Mouse (Mus musculus) stomach, embryonic 15.5 days (tissue): ENCODE data around the gene Olfr1193. TPM values are rescaled to one million over a fixed set of nuclear protein-coding genes. Genes with fewer than 3 reads are reported as not detected.
"Not testable (repeated sequence)": the region's sequence is repeated elsewhere in the genome, so short reads cannot be mapped to it uniquely, and the experiment has no call there.

Source experiments
- ATAC-seq: fragments of 200-750 bp; cut with Nextera tagmentation; 2 replicates; pipeline ENCODE4 v1.8.0; 2017; ENCODE audit warnings: low read depth, moderate number of reproducible peaks, moderate TSS enrichment; ENCODE audit not compliant: insufficient read depth, low FRiP score
- H3K27ac ChIP-seq: fragments of 300-500 bp; sonication (generic); 2 replicates; pipeline ENCODE4 v1.5.1; 2015; ENCODE audit warnings: mild to moderate bottlenecking, inconsistent platforms
- H3K27me3 ChIP-seq: fragments of 300-500 bp; sonication (generic); replicated peaks from 2 replicates; pipeline ENCODE4 v1.6.1; 2015; ENCODE audit warnings: inconsistent platforms
- H3K36me3 ChIP-seq: fragments of 300-500 bp; sonication (generic); 2 replicates; pipeline ENCODE4 v1.6.1; 2015; ENCODE audit warnings: inconsistent platforms
- H3K4me1 ChIP-seq: fragments of 300-500 bp; sonication (generic); 2 replicates; pipeline ENCODE4 v1.6.1; 2015; ENCODE audit warnings: inconsistent platforms
- H3K4me2 ChIP-seq: fragments of 300-500 bp; sonication (generic); 2 replicates; pipeline ENCODE4 v1.6.1; 2015; ENCODE audit warnings: mild to moderate bottlenecking, inconsistent platforms
- H3K4me3 ChIP-seq: fragments of 300-500 bp; sonication (generic); replicated peaks from 2 replicates; pipeline ENCODE4 v1.5.1; 2015; ENCODE audit warnings: inconsistent platforms
- H3K9ac ChIP-seq: fragments of 300-500 bp; sonication (generic); 2 replicates; pipeline ENCODE4 v1.6.1; 2015; ENCODE audit warnings: inconsistent platforms
- H3K9me3 ChIP-seq: fragments of 300-500 bp; sonication (generic); 2 replicates; pipeline ENCODE4 v1.6.1; 2016; ENCODE audit warnings: inconsistent platforms
- WGBS: fragments of 180-500 bp; shearing (Covaris S2); methylation state at CpG from one replicate; pipeline ENCODE4 v1.1.7; 2015; 5-methylcytosine and 5-hydroxymethylcytosine counted together
- polyA plus RNA-seq: library from polyadenylated mRNA; unstranded; fragments of >200 nt; fragmentation: Nextera tagmentation; extraction: Ambion mirVana; gene quantifications from 2 replicates; pipeline ENCODE4 v1.2.1, GENCODE M21; 2015

The Olfr1193 gene
- not detected in 2 replicates for polyA plus RNA-seq

GRCm38 (mm10) chr2:88675328-88675727 is at the start of gene Olfr1193:
Olfr1193 (plus strand) TSS chr2:88675628.
- not testable (repeated sequence) for H3K9ac ChIP-seq, ATAC-seq, H3K4me1 ChIP-seq, H3K27ac ChIP-seq, H3K27me3 ChIP-seq, H3K4me3 ChIP-seq, H3K36me3 ChIP-seq, H3K9me3 ChIP-seq, H3K4me2 ChIP-seq

GRCm38 (mm10) chr2:88640242-88640641 is 35.2 kb upstream of the Olfr1193 start, which contains the start of gene Olfr1191-ps1:
Olfr1191-ps1 (plus strand) TSS chr2:88640542.
- H3K27ac ChIP-seq, H3K36me3 ChIP-seq, H3K4me2 ChIP-seq, H3K9ac ChIP-seq, H3K27me3 ChIP-seq, H3K4me1 ChIP-seq, H3K9me3 ChIP-seq, H3K4me3 ChIP-seq, ATAC-seq: not testable (repeated sequence)
- WGBS, result 88% methylated on average over 1 of the region's 1 CpGs

- no peak for ATAC-seq
- no peaks in the 10 kb centered on the region for H3K9me3 ChIP-seq
- H3K4me1 ChIP-seq, result no peaks in the 10 kb centered on the region
- H3K27me3 ChIP-seq, result no peaks in the 10 kb centered on the region
- no peak within 1 kb of the TSS for H3K4me2 ChIP-seq
- H3K27ac ChIP-seq, result no peak within 1 kb of the TSS
- 27% methylated on average over 1 of the region's 1 CpGs for WGBS
- no peak within 1 kb of the TSS for H3K4me3 ChIP-seq
- H3K36me3 ChIP-seq, result no peaks in the 10 kb centered on the region
- no peak within 1 kb of the TSS for H3K9ac ChIP-seq
These were observed 27.2 kb upstream of the Olfr1193 start, which contains the start of gene Olfr1192-ps1 for GRCm38 (mm10) chr2:88648209-88648608. Olfr1192-ps1 (plus strand) TSS chr2:88648509.

GRCm38 (mm10) chr2:88689087-88689486 is 13.7 kb downstream of the Olfr1193 start, which contains the start of gene Olfr1195:
Olfr1195 (minus strand) TSS chr2:88689187.
- no peaks in the 10 kb centered on the region for H3K27me3 ChIP-seq
- H3K4me3 ChIP-seq, result no peak within 1 kb of the TSS
- no peaks in the 10 kb centered on the region for H3K36me3 ChIP-seq
- no peaks in the 10 kb centered on the region for H3K9me3 ChIP-seq
- ATAC-seq, result no peak
- no peak within 1 kb of the TSS for H3K27ac ChIP-seq
- no peaks in the 10 kb centered on the region for H3K4me1 ChIP-seq
- H3K4me2 ChIP-seq, result no peak within 1 kb of the TSS
- H3K9ac ChIP-seq, result no peak within 1 kb of the TSS

GRCm38 (mm10) chr2:88704497-88704896 is 29.1 kb downstream of the Olfr1193 start, which contains the start of gene Olfr1196:
Olfr1196 (minus strand) TSS chr2:88704597.
- WGBS, result 83% methylated on average over 2 of the region's 2 CpGs
- Histone ChIP-seq H3K36me3 (no peaks in the 10 kb centered on the region), H3K4me3 (no peak within 1 kb of the TSS), H3K4me2 (no peak within 1 kb of the TSS), H3K4me1 (no peaks in the 10 kb centered on the region), H3K9ac (no peak within 1 kb of the TSS), H3K9me3 (no peaks in the 10 kb centered on the region), H3K27ac (no peak within 1 kb of the TSS), H3K27me3 (no peaks in the 10 kb centered on the region)
- ATAC-seq, result no peak

Other genes with a start within 250 kb of the Olfr1193 start
- gene Olfr1181, start 249.5 kb upstream of the Olfr1193 start, polyA plus RNA-seq, result not detected in 2 replicates
- gene Gm13757, start 226.5 kb upstream of the Olfr1193 start, polyA plus RNA-seq, result not detected in 2 replicates
- not detected in 2 replicates for gene Olfr1183, start 220.8 kb upstream of the Olfr1193 start, polyA plus RNA-seq
- gene Olfr1184, start 192.0 kb upstream of the Olfr1193 start, polyA plus RNA-seq, result not detected in 2 replicates
- gene Olfr1185-ps1, start 182.3 kb upstream of the Olfr1193 start, polyA plus RNA-seq, result not detected in 2 replicates
- not detected in 2 replicates for gene Olfr1186, start 157.1 kb upstream of the Olfr1193 start, polyA plus RNA-seq
- gene Olfr1188, start 118.7 kb upstream of the Olfr1193 start, polyA plus RNA-seq, result not detected in 2 replicates
- gene Olfr1189, start 89.2 kb upstream of the Olfr1193 start, polyA plus RNA-seq, result not detected in 2 replicates
- not detected in 2 replicates for gene Olfr1191-ps1, start 35.1 kb upstream of the Olfr1193 start, polyA plus RNA-seq
- gene Olfr1192-ps1, start 27.1 kb upstream of the Olfr1193 start, polyA plus RNA-seq, result not detected in 2 replicates
- gene Olfr1195, start 13.6 kb downstream of the Olfr1193 start, polyA plus RNA-seq, result not detected in 2 replicates
- not detected in 2 replicates for gene Olfr1196, start 29.0 kb downstream of the Olfr1193 start, polyA plus RNA-seq
- gene Olfr1197, start 56.7 kb downstream of the Olfr1193 start, polyA plus RNA-seq, result not detected in 2 replicates
- gene Olfr1198, start 75.7 kb downstream of the Olfr1193 start, polyA plus RNA-seq, result not detected in 2 replicates
- gene Olfr1199, start 84.8 kb downstream of the Olfr1193 start, polyA plus RNA-seq, result not detected in 2 replicates
- gene Olfr1200, start 94.9 kb downstream of the Olfr1193 start, polyA plus RNA-seq, result not detected in 2 replicates
- not detected in 2 replicates for gene Olfr1201, start 117.4 kb downstream of the Olfr1193 start, polyA plus RNA-seq
- gene Olfr1202, start 138.9 kb downstream of the Olfr1193 start, polyA plus RNA-seq, result not detected in 2 replicates
- gene Olfr1205, start 154.1 kb downstream of the Olfr1193 start, polyA plus RNA-seq, result not detected in 2 replicates
- gene Olfr1204, start 173.7 kb downstream of the Olfr1193 start, polyA plus RNA-seq, result not detected in 2 replicates
- not detected in 2 replicates for gene Olfr1206, start 187.6 kb downstream of the Olfr1193 start, polyA plus RNA-seq
- not detected in 2 replicates for gene Olfr1208, start 226.7 kb downstream of the Olfr1193 start, polyA plus RNA-seq
- not detected in 2 replicates for gene Olfr1209, start 239.5 kb downstream of the Olfr1193 start, polyA plus RNA-seq